Mouse (Mus musculus) liver (tissue): ENCODE data around the gene Ptbp3.

Experiments
- DNase-seq: peaks from one replicate; pipeline ENCODE4 v3.0.0-alpha.2; 2020; ENCODE audit warnings: mixed read lengths

The Ptbp3 gene

DNA sequence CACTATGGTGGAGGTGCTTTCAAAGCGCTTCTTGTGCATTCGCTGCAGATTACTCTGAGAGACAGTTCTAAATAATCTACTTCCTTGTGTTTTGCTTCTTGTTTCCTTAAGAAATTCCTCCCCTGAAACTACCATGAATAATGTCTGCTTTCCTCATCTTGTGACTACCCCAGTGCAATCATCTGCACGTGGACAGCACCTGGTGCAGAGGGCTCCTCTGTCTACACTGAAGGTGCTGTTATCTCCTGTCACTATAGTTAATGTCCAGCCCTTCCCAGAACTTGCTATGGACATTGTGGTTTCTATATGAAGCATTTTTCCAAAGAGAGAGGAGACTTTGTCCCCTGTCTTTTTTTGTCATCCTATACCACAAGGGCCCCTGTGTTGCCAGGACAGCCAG, 4.4 kb upstream of the Ptbp3 start:
- DNase-seq: no peak

DNA sequence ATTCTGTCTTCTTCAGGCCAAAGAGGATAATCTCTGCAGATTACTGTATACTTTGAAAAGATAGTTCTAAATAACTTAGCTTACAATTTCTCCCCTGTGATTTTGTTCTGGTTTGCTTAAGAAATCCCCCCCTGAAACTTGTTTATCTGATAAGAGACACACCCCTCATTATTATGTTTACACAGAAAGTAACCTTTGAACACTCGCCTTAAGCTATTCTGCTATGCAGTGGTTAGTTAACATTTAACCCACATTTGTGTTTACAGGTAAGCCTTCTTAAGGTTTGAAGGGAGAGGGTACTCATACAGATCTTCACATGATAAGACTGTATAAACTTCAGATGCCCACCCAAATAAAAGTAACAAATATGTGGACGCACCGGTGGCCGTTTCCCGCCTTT, 3.7 kb upstream of the Ptbp3 start:
- DNase-seq: no peak

DNA sequence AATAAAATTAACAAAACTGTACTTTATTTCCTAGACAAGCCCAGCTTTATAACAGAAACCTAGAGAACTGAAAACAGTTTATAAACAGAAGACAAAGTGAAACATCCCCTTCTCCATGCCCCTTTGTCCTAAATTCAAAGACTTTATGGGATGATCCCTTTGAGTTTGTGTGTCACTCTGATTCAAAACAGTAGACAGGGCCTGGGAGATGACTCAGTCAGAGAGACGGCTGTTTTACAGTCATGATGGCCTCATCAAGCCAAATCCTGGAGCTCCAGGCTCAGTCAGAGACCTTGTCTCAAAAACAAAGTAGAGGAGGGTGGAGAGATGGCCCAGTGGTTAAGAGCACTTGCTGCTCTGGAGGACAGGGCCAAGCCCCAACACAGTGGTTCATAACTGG, 2.7 kb upstream of the Ptbp3 start:
- no peak for DNase-seq

GRCm38 (mm10) chr4:59549977-59550560, 905 bp upstream of the Ptbp3 start:
- no peak for DNase-seq

GRCm38 (mm10) chr4:59548560-59549174, 497 bp downstream of the Ptbp3 start:
- DNase-seq: peak; percentile 88

- no peak for DNase-seq
These were observed 1.1 kb downstream of the Ptbp3 start for GRCm38 (mm10) chr4:59548011-59548559.

DNA sequence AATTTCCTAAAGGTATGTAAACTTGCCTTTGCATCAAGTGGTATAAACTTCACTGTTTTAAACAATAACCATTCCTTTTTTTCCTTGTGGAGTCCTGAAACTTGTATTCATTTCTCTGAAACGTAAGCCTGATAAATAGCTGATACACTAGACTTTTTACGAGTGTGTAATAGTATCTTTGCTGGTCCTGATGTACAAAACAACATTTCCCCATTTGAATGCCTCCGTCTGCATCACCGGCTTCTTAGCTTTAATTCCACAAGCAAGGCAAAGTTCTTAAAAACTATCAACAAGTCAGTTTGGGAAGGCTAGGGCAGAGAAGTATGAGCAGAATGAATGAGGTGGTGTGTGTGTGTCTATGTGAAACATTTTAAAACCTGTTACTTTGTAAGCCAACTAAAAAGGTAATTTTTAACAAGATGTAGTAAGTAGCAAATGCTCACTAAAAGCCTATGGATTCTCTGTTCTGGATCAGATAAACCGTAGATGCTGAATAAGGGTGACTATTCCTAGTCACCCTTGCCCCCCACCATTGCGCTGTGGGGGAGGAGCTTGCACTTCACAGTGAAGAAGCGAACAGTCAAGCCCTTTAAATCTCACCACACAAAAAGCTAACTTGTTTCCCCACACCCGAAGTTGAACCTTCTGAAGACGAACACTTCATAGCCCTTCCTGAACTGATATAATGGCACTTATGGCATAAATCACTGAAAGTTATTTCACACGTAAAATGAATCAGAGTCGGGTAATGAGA, 1.9 kb downstream of the Ptbp3 start:
- DNase-seq: peak; percentile 84

DNA sequence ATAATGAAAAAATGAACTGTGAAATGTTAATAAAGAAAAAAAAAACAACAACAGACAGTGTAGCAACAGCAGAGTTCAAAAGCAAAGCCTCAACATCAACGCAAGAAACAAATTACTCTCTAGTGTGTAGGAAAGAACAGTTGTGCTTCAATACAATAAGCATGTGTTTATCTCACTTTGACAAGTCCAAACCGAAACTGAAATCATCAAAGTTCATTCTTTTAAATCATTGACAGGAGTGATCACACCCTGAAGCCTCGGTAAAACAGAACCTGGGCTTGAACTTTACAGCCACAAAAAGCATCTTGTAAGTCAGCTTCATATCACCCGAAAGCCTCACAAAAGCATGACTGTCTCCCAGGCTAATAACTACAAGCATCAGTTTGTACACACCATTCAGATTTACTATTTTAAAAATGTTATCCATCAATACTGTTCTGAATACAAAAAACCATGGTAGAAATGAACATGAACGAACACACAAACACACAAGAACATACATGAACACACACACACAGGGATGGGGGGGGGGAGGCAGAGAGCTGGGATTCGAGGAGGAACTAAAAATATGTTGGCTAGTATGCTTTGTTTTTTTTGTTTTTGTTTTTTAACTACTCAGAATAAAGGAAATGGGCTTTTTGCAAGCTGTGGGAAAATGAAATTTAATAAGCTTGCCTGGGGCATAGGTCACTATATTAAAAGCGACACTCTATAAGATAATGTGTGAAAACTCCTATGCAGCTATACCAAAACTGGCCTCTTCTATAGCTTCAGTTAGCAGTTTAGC, 2.7 kb downstream of the Ptbp3 start:
- no peak for DNase-seq

- no peak for DNase-seq
These were observed 4.5 kb downstream of the Ptbp3 start for GRCm38 (mm10) chr4:59544654-59545053.

- no peak for DNase-seq
These were observed 6.2 kb downstream of the Ptbp3 start for GRCm38 (mm10) chr4:59543006-59543405.

- DNase-seq: no peak
These were observed 12.9 kb downstream of the Ptbp3 start for GRCm38 (mm10) chr4:59536281-59536680.

DNA sequence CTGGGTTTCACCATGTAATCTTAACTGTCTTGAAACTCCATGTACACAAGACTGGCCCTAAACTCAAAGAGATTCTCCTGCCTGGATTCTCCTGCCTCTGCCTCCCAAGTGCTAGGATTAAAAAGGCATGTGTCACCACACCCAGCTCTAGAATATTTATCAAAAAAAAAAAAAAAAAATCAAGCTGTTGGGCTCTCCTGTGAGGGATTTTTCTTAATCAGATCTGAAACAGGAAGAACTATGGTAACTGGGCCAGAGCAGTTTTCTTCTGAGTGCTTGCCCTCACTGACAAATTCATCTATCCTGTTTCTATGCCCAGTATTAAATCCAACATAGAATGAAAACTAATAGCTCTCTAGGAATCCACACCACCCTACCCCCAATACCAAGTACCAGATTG, 13.5 kb downstream of the Ptbp3 start:
- DNase-seq: no peak

- peak; percentile 53 for DNase-seq
These were observed 15.9 kb downstream of the Ptbp3 start for GRCm38 (mm10) chr4:59533268-59533667.

DNA sequence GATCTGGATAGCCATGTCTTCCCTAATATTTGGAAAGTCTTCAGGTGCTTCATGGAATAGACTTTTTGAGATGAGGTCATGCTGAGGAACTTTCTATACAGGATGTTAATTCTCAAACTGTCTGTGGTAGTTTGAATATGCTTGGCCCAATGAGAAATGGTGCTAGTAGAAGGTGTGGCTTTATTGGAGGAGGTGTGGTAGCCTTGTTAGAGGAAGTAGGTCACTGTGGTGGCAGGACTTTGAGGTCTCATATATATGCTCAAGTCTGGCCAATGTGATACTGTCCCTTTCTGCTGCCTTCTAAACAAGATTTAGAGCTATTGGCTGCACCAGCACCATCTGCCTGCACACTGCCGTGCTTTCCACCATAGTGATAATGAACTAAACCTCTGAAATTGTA, 18.0 kb downstream of the Ptbp3 start:
- DNase-seq: peak; percentile 30

GRCm38 (mm10) chr4:59527470-59527869, 21.7 kb downstream of the Ptbp3 start:
- no peak for DNase-seq

DNA sequence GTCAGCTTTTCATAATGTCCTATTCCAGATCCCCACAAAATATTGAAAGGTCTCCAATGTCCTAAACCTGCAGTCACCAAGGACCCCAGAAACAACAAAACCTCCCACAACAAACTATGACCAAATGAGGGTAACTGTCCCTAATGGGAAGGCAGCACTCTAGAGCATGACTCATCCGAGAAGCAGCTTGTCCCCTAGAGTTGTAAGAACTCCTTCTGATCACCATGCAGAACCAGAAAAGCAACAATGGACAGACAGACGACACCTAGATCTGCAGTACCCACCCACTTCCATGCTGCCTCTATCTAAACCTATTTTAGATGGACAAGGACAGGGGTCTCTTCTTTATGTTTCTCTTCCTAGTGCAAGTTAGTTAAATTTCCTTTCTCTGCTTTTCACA, 22.4 kb downstream of the Ptbp3 start:
- no peak for DNase-seq

- DNase-seq: peak; percentile 23
These were observed 24.3 kb downstream of the Ptbp3 start for GRCm38 (mm10) chr4:59524875-59525274.

DNA sequence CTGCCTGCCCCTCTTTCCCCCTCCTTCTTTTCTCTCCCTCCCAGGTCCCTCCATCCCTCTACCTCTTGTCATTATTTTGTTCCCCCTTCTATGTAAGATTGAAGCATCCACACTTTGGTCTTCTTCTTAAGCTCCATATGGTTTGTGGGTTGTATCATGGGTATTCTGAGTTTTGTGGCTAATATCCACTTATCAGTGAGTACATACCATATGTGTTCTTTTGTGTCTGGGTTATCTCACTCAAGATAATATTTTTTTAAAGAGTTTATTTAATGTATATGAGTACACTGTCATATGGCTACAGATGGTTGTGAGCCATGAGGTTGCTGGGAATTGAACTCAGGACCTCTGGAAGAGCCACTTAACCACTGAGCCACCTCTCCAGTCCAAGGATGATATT, 38.8 kb downstream of the Ptbp3 start:
- no peak for DNase-seq

- DNase-seq: peak; percentile 60
These were observed 39.6 kb downstream of the Ptbp3 start for GRCm38 (mm10) chr4:59509558-59509957.

DNA sequence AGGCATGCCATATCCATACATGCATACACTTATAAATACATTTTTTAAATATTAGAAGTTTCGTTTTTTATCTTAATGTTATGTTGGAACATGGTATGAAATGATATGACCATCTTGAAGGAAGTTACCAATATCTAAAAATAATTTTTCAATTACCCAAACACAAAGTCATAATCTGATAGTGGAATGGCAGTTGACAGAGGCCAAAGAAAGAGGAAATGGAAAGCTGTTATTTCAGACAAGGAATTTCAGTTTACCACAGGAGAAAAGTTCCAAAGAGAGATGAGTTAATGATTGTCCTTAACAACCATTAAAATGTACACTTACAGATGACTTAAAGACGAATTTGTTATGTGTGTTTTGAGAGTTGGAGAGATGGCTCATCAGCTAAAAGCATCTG, 41.4 kb downstream of the Ptbp3 start:
- DNase-seq: no peak

GRCm38 (mm10) chr4:59506704-59507103, 42.5 kb downstream of the Ptbp3 start:
- no peak for DNase-seq

- no peak for DNase-seq
These were observed 43.7 kb downstream of the Ptbp3 start for GRCm38 (mm10) chr4:59505481-59505880.

GRCm38 (mm10) chr4:59491097-59491496, 58.1 kb downstream of the Ptbp3 start:
- no peak for DNase-seq
